Mouse (Mus musculus): ENCODE measurements around the gene Eif2s1. TPM values are rescaled to one million over a fixed set of nuclear protein-coding genes. Genes with fewer than 3 reads are reported as not detected.

The Eif2s1 gene
- polyA plus RNA-seq, 1 experiment from 2014 or later = 327 TPM

Other genes starting within 250 kb of the Eif2s1 start
- gene Fam71d, start 170.3 kb upstream of the Eif2s1 start, polyA plus RNA-seq (2014; fragmentation: Nextera tagmentation; extraction: Ambion mirVana) = not detected in 2 replicates
- 18.1 and 18.5 TPM in 2 replicates for gene Mpp5, start 112.9 kb upstream of the Eif2s1 start, polyA plus RNA-seq (2014; fragmentation: Nextera tagmentation; extraction: Ambion mirVana)
- 62.5 and 63.1 TPM in 2 replicates for gene Atp6v1d, start 181 bp upstream of the Eif2s1 start, polyA plus RNA-seq (2014; fragmentation: Nextera tagmentation; extraction: Ambion mirVana)
- gene Plek2, start 45.1 kb downstream of the Eif2s1 start, polyA plus RNA-seq (2014; fragmentation: Nextera tagmentation; extraction: Ambion mirVana) = 22.0 and 27.0 TPM in 2 replicates
- gene Tmem229b, start 145.8 kb downstream of the Eif2s1 start, polyA plus RNA-seq (2014; fragmentation: Nextera tagmentation; extraction: Ambion mirVana) = 5.4 and 5.5 TPM in 2 replicates
- 0.96 and 1.0 TPM in 2 replicates for gene Plekhh1, start 167.3 kb downstream of the Eif2s1 start, polyA plus RNA-seq (2014; fragmentation: Nextera tagmentation; extraction: Ambion mirVana)
- 17.0 and 18.7 TPM in 2 replicates for gene Pigh, start 227.8 kb downstream of the Eif2s1 start, polyA plus RNA-seq (2014; fragmentation: Nextera tagmentation; extraction: Ambion mirVana)

Measured in liver, embryonic 11.5 days (tissue).